Mouse (Mus musculus): ENCODE results near the gene Prop1. TPM values are rescaled to one million over a fixed set of nuclear protein-coding genes. Genes with fewer than 3 reads are reported as not detected.

Prop1 gene
- polyA plus RNA-seq, 1 experiment from 2014 or later, result not detected

DNA sequence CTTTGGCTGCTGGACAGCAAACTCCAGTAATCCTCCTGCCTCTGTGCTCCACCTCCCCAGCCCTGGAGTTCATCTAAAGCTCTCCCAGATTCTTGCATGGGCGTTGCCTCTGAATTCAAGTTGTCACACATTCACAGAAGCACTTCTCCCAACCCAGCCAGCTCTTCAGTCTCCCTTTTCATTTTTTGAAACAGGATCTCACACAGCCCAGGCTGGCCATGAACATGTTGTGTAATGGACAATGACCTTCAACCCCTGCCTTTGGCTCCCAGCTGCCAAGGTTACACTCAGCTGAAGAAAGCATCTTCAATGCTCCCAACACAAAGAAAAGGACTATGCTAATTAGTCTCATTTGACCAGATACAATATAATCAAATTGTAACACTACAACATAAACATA is 40.3 kb downstream of the Prop1 start:
- ATAC-seq (ENCODE audit: insufficient read depth, low FRiP score), result no peak
- Histone ChIP-seq H3K4me3 (replicated peaks; ENCODE audit: low read length) (no peak overlapping the region), H3K9me3 (replicated peaks; ENCODE audit: control insufficient read depth, low read length) (0 out of 2 replicates have a peak, but pooled peaks cover 5% of the 10 kb centered on the region), H3K27me3 (ENCODE audit: control insufficient read depth, insufficient read depth, low read length) (no peaks in the 10 kb centered on the region), H3K36me3 (ENCODE audit: control insufficient read depth, insufficient read depth, low read length) (peaks cover 28% of the 10 kb centered on the region; the same call in 1 of the 2 replicates), H3K4me1 (ENCODE audit: control insufficient read depth, insufficient read depth, low read length) (no peaks in the 10 kb centered on the region), H3K4me2 (ENCODE audit: low read depth, low read length) (no peak overlapping the region), H3K27ac (ENCODE audit: low read length) (no peak overlapping the region), H3K9ac (ENCODE audit: low read length) (no peak overlapping the region)
- 91% methylated on average over 1 of the region's 1 CpGs for WGBS

DNA sequence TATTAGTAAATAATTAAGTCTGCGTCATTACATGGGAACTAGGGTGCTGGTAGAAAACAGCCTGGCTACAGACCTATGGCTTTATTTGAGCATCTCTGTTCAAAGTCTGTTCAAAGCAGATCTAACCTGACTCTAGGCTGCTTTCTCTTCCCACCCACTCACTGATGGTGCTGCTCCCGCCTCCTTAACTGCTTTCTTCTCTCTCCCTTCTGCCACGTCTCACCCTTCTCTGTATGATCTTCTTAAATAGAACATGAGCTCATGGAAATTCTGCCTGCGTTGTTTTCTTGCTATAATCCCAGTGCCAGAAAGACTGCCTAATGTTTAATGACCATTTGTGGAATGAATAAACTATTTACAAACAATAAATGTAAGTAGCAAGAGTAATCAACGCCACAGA is 45.4 kb downstream of the Prop1 start:
- WGBS, result 88% methylated on average over 5 of the region's 5 CpGs
- no peaks in the 10 kb centered on the region for H3K27me3 ChIP-seq (ENCODE audit: control insufficient read depth, insufficient read depth, low read length)
- peaks cover 19% of the 10 kb centered on the region for H3K9me3 ChIP-seq (replicated peaks; ENCODE audit: control insufficient read depth, low read length)
- ATAC-seq (ENCODE audit: insufficient read depth, low FRiP score), result no peak
- no peak overlapping the region for H3K9ac ChIP-seq (ENCODE audit: low read length)
- H3K36me3 ChIP-seq (ENCODE audit: control insufficient read depth, insufficient read depth, low read length), result peaks cover 60% of the 10 kb centered on the region
- no peaks in the 10 kb centered on the region for H3K4me1 ChIP-seq (ENCODE audit: control insufficient read depth, insufficient read depth, low read length)
- no peak overlapping the region for H3K4me3 ChIP-seq (replicated peaks; ENCODE audit: low read length)
- H3K4me2 ChIP-seq (ENCODE audit: low read depth, low read length), result no peak overlapping the region
- no peak overlapping the region for H3K27ac ChIP-seq (ENCODE audit: low read length)

Other genes with a start within 250 kb of the Prop1 start
- gene Zfp354c, start 126.0 kb downstream of the Prop1 start, polyA plus RNA-seq (2015; fragmentation: Nextera tagmentation; extraction: Ambion mirVana), result 24.9 and 25.9 TPM in 2 replicates
- gene Zfp879, start 112.2 kb downstream of the Prop1 start, polyA plus RNA-seq (2015; fragmentation: Nextera tagmentation; extraction: Ambion mirVana), result 0.57 and 0.62 TPM in 2 replicates
- gene Grm6, start 103.1 kb downstream of the Prop1 start, polyA plus RNA-seq (2015; fragmentation: Nextera tagmentation; extraction: Ambion mirVana), result 0.14 and 0.19 TPM in 2 replicates
- 5.6 and 6.9 TPM in 2 replicates for gene Zfp454, start 66.1 kb downstream of the Prop1 start, polyA plus RNA-seq (2015; fragmentation: Nextera tagmentation; extraction: Ambion mirVana)
- 11.6 and 11.8 TPM in 2 replicates for gene Zfp2, start 37.6 kb downstream of the Prop1 start, polyA plus RNA-seq (2015; fragmentation: Nextera tagmentation; extraction: Ambion mirVana)
- gene Zfp354b, start 22.1 kb downstream of the Prop1 start, polyA plus RNA-seq (2015; fragmentation: Nextera tagmentation; extraction: Ambion mirVana), result 1.5 and 1.8 TPM in 2 replicates
- gene 4933414I15Rik, start 10.0 kb downstream of the Prop1 start, polyA plus RNA-seq (2015; fragmentation: Nextera tagmentation; extraction: Ambion mirVana), result not detected in 2 replicates
- gene Olfr1378, start 12.8 kb upstream of the Prop1 start, polyA plus RNA-seq (2015; fragmentation: Nextera tagmentation; extraction: Ambion mirVana), result not detected in 2 replicates
- gene Olfr1377, start 28.2 kb upstream of the Prop1 start, polyA plus RNA-seq (2015; fragmentation: Nextera tagmentation; extraction: Ambion mirVana), result not detected in 2 replicates
- not detected in 2 replicates for gene Olfr51, start 49.8 kb upstream of the Prop1 start, polyA plus RNA-seq (2015; fragmentation: Nextera tagmentation; extraction: Ambion mirVana)
- not detected in 2 replicates for gene Olfr54, start 60.5 kb upstream of the Prop1 start, polyA plus RNA-seq (2015; fragmentation: Nextera tagmentation; extraction: Ambion mirVana)
- not detected in 2 replicates for gene Olfr1375, start 94.3 kb upstream of the Prop1 start, polyA plus RNA-seq (2015; fragmentation: Nextera tagmentation; extraction: Ambion mirVana)
- 7.4 TPM in 2 replicates for gene Zfp354a, start 105.5 kb upstream of the Prop1 start, polyA plus RNA-seq (2015; fragmentation: Nextera tagmentation; extraction: Ambion mirVana)